Mouse (Mus musculus): ENCODE measurements at regions not wholly inside any gene's neighbourhood (a gene's known extent, or its start where the extent isn't known, plus 50 kb on each side); places are given as distances from the start of the nearest gene placed in this dataset.

DNA sequence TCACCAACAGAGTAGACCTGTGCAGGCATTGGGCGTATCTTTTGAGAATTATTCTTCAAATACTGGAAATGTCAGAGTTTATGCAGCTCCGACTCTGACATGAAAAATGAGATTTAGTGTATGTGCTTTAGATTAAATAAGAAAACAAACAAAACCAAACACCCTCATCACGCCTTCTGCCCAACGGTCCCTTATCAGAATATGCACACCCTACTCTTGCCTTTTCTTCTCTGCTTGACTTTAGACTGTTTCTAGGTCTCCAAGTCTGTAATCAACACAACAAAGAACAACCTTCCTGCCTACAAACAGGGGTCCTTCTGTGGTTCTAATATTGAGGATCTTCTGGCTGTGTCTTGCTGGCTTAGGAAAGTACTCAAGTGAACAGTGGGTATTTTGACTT is 153.8 kb upstream of the Kbtbd8 start:
- Histone ChIP-seq H3K27me3 (replicated peaks; ENCODE audit: control insufficient read depth, insufficient read depth, low read length) (no peaks in the 10 kb centered on the region), H3K27ac (ENCODE audit: low read depth, low read length) (no peak overlapping the region), H3K4me3 (ENCODE audit: low read depth, low read length) (no peak overlapping the region), H3K9me3 (ENCODE audit: control insufficient read depth) (no peaks in the 10 kb centered on the region), H3K4me1 (replicated peaks; ENCODE audit: control insufficient read depth, insufficient read depth, low read length) (no peaks in the 10 kb centered on the region; the same call in 1 of the 2 replicates), H3K36me3 (ENCODE audit: control insufficient read depth, insufficient read depth) (no peaks in the 10 kb centered on the region), H3K4me2 (replicated peaks; ENCODE audit: low read depth) (no peak overlapping the region), H3K9ac (ENCODE audit: low read depth, low read length) (no peak overlapping the region)
- ATAC-seq: no peak
- TF ChIP-seq CTCF (IDR thresholded peaks at IDR 0.05; ENCODE audit: low read depth): no peak
- WGBS: 62% methylated on average over 4 of the region's 4 CpGs

DNA sequence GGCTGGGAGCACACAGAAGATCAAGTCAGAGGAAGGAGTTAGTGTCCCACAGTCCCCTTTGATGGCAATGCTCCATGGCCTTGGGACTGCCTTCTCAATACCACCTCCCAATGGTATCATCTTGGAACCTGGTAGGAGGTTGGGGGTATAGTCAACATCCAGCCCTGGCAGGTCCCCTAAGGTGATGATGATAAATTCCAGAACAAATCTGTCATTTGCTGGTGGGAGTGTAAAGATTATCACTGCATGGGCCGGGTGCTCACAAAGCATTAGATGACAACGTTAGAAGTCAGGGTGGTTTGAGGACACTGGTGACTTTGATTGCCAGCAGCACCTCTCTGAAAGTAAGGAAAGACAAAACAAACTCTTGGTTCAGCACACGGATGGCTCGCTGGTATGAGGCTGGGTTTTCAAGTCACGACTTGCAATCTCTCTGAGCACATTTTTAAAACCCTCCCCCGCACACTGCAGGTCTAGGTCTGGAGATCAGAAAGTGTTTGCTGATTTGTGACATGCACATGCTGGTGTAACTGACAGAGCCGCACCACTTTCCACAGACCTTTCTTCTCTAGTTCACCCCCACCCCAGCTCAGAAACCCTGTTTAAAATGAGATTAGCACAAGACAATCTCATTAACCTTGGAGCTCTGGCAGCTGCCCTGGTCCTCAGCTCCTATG is 154.5 kb upstream of the Kbtbd8 start:
- no peaks in the 10 kb centered on the region for H3K27me3 ChIP-seq (replicated peaks; ENCODE audit: control insufficient read depth, insufficient read depth, low read length)
- no peaks in the 10 kb centered on the region for H3K36me3 ChIP-seq (ENCODE audit: control insufficient read depth, insufficient read depth)
- H3K4me2 ChIP-seq (replicated peaks; ENCODE audit: low read depth): no peak overlapping the region
- no peak overlapping the region for H3K27ac ChIP-seq (ENCODE audit: low read depth, low read length)
- no peaks in the 10 kb centered on the region for H3K9me3 ChIP-seq (ENCODE audit: control insufficient read depth)
- ATAC-seq: no peak
- TF ChIP-seq CTCF (IDR thresholded peaks at IDR 0.05; ENCODE audit: low read depth): no peak
- H3K4me3 ChIP-seq (ENCODE audit: low read depth, low read length): no peak overlapping the region
- 50% methylated on average over 7 of the region's 7 CpGs for WGBS
- H3K4me1 ChIP-seq (replicated peaks; ENCODE audit: control insufficient read depth, insufficient read depth, low read length): no peaks in the 10 kb centered on the region; the same call in 1 of the 2 replicates
- H3K9ac ChIP-seq (ENCODE audit: low read depth, low read length): no peak overlapping the region

DNA sequence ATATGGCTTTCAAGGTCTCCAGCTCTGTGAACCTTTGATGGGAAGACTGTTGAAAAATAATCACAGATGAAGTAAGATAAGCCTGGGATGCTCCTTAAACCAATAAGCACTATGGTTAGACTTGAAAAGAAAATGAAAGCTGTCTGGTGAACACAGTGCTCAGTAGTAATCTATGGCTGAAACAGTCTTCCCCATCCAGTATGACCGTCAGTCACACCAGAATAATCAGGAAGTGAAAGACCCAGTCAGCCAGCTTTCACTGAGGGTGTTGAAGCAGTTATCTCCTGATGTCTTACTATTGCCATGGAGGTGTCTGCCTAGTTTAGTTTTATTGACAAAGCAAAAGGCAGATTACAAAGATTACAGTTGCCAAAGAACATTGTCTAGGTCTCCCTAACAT is 155.2 kb upstream of the Kbtbd8 start:
- no peak for ATAC-seq
- Histone ChIP-seq H3K27ac (ENCODE audit: low read depth, low read length) (no peak overlapping the region), H3K4me1 (replicated peaks; ENCODE audit: control insufficient read depth, insufficient read depth, low read length) (no peaks in the 10 kb centered on the region; the same call in 1 of the 2 replicates), H3K36me3 (ENCODE audit: control insufficient read depth, insufficient read depth) (no peaks in the 10 kb centered on the region), H3K4me2 (replicated peaks; ENCODE audit: low read depth) (no peak overlapping the region), H3K27me3 (replicated peaks; ENCODE audit: control insufficient read depth, insufficient read depth, low read length) (no peaks in the 10 kb centered on the region), H3K9me3 (ENCODE audit: control insufficient read depth) (no peaks in the 10 kb centered on the region), H3K4me3 (ENCODE audit: low read depth, low read length) (no peak overlapping the region), H3K9ac (ENCODE audit: low read depth, low read length) (no peak overlapping the region)
- TF ChIP-seq CTCF (IDR thresholded peaks at IDR 0.05; ENCODE audit: low read depth): no peak
- WGBS: 58% methylated on average over 1 of the region's 1 CpGs

DNA sequence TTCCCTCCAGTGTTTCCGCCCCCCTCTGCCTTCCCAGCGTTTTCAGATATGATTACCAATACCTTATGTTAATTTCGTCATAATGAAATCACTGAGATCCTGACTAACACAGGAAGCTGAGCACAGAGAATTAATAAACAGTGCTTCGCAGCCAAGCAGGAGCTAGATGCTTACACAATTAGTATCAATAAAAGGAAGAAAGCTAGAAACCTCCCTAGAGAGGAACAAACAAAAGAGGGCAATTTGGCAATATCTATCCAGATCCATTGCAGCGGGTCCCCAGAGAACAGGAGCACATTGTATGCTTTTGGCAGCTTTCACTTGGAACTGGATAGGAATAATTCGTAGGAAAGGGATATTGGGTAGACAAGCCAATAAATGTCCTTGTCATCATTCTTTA is 159.1 kb upstream of the Kbtbd8 start:
- no peak for ATAC-seq
- Histone ChIP-seq H3K9ac (ENCODE audit: low read depth, low read length) (no peak overlapping the region), H3K36me3 (ENCODE audit: control insufficient read depth, insufficient read depth) (no peaks in the 10 kb centered on the region), H3K4me3 (ENCODE audit: low read depth, low read length) (no peak overlapping the region), H3K4me2 (replicated peaks; ENCODE audit: low read depth) (no peak overlapping the region), H3K4me1 (replicated peaks; ENCODE audit: control insufficient read depth, insufficient read depth, low read length) (no peaks in the 10 kb centered on the region), H3K27me3 (replicated peaks; ENCODE audit: control insufficient read depth, insufficient read depth, low read length) (no peaks in the 10 kb centered on the region), H3K9me3 (ENCODE audit: control insufficient read depth) (no peaks in the 10 kb centered on the region), H3K27ac (ENCODE audit: low read depth, low read length) (no peak overlapping the region)
- WGBS: 60% methylated on average over 6 of the region's 6 CpGs
- TF ChIP-seq CTCF (IDR thresholded peaks at IDR 0.05; ENCODE audit: low read depth): no peak

DNA sequence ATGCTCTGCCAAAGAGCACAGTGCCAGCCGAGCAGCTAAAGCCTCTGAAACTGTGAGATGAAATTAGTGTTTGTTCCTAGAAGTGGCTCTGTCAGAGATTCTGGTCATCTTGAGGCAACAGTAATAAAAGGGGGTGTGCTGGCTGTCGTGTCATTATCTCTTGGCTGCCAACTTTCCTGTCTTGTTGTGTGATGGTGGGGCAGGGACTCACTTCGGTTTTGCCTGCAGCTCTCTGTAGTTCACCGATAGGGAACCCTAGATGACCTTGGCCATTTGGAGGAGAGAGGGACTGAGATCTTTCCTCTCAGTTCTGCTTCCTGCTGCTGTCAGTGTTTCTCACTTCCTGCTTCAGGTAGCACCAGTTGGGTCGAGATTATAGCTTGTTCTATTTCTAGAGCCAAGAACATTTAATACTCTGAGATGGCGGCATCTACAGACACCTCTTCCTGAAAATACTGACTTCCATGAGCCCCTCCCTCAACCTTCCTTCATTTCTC is 159.8 kb upstream of the Kbtbd8 start:
- H3K4me2 ChIP-seq (replicated peaks; ENCODE audit: low read depth): no peak overlapping the region
- H3K9ac ChIP-seq (ENCODE audit: low read depth, low read length): no peak overlapping the region
- no peak for TF ChIP-seq CTCF (IDR thresholded peaks at IDR 0.05; ENCODE audit: low read depth)
- no peaks in the 10 kb centered on the region for H3K9me3 ChIP-seq (ENCODE audit: control insufficient read depth)
- no peaks in the 10 kb centered on the region for H3K36me3 ChIP-seq (ENCODE audit: control insufficient read depth, insufficient read depth)
- H3K27me3 ChIP-seq (replicated peaks; ENCODE audit: control insufficient read depth, insufficient read depth, low read length): no peaks in the 10 kb centered on the region
- no peak overlapping the region for H3K27ac ChIP-seq (ENCODE audit: low read depth, low read length)
- H3K4me1 ChIP-seq (replicated peaks; ENCODE audit: control insufficient read depth, insufficient read depth, low read length): no peaks in the 10 kb centered on the region
- no peak overlapping the region for H3K4me3 ChIP-seq (ENCODE audit: low read depth, low read length)
- WGBS: 66% methylated on average over 6 of the region's 6 CpGs
- no peak for ATAC-seq

DNA sequence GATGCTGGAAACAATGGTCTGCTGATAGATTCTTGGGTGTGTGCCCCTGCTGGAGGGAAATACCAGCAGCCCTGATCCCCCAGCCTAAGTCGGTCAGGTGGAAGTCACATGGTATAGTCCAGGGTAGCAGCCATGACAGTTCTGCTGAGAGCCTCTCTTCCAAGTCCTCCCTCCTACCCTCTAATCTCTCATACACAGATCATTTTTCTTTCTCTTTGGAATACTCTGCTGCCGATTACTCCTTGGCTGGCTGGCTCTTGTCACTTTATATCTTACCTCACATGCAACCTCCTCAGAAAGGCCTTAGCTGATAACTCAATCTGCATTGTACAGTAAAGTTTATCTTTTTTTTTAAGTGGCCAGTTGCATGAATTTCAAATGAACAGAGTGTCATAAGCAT is 162.5 kb upstream of the Kbtbd8 start:
- H3K4me3 ChIP-seq (ENCODE audit: low read depth, low read length): no peak overlapping the region
- H3K27me3 ChIP-seq (replicated peaks; ENCODE audit: control insufficient read depth, insufficient read depth, low read length): no peaks in the 10 kb centered on the region
- H3K9me3 ChIP-seq (ENCODE audit: control insufficient read depth): no peaks in the 10 kb centered on the region
- H3K4me2 ChIP-seq (replicated peaks; ENCODE audit: low read depth): no peak overlapping the region
- no peak for ATAC-seq
- no peaks in the 10 kb centered on the region for H3K36me3 ChIP-seq (ENCODE audit: control insufficient read depth, insufficient read depth)
- no peak for TF ChIP-seq CTCF (IDR thresholded peaks at IDR 0.05; ENCODE audit: low read depth)
- 70% methylated on average over 2 of the region's 2 CpGs for WGBS
- H3K9ac ChIP-seq (ENCODE audit: low read depth, low read length): no peak overlapping the region
- H3K27ac ChIP-seq (ENCODE audit: low read depth, low read length): no peak overlapping the region
- no peaks in the 10 kb centered on the region for H3K4me1 ChIP-seq (replicated peaks; ENCODE audit: control insufficient read depth, insufficient read depth, low read length)
